Mouse (Mus musculus): ENCODE data around the gene Mok.

DNA sequence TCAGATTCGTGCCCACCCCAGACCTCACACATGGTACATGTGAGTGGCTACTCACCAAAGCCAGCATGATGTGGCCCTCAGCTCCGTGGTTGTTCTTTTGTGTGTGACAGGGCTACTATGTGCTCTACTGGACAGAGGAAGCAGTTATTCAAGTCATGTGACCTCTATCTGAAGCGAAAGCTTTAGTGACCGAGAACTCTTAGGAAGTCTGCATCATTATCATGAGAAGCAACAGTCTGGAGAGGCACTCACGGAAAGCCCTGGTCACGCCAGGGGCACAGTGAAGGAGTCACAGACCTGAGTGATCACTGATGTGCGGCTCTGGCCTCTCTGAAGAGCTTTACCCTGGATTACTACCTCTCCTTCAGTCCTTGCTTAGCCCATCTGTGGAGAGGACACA, 18.4 kb downstream of the Mok start:
- TF ChIP-seq GATA1 (IDR thresholded peaks at IDR 0.05; ENCODE audit: low read length) (no peak), TAL1 (IDR thresholded peaks at IDR 0.05; ENCODE audit: low read length) (no peak)

Measured in erythroblast, embryonic 14.5 days (primary cell).